Mouse (Mus musculus): ENCODE measurements at regions not wholly inside any gene's neighbourhood (a gene's known extent, or its start where the extent isn't known, plus 50 kb on each side); places are given as distances from the start of the nearest gene placed in this dataset.

DNA sequence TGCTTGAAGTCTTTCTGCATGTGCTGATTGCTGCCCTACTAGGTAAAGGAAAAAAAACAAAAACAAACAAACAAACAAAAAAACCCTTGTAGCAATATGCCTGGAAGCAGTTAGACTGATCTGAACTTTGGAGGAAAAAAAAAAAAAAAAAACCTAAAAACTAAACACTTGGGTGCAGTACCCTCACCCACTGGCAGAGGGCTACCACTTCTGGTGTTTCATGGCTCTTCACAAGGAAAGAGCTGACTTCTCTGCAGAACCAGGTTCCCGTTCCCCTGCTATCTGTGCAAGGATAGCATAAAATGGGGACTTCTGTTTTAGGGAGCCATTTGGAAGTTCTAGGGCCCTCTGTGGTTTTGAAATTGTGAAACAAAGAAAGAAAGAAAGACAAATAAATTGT is 52.2 kb upstream of the Otud4 start:
- no peaks in the 10 kb centered on the region for H3K4me1 ChIP-seq (ENCODE audit: control insufficient read depth, insufficient read depth, low read length)
- H3K27ac ChIP-seq (ENCODE audit: insufficient read depth, low read depth, low read length): no peak overlapping the region
- WGBS: 23% methylated on average over 1 of the region's 1 CpGs
- no peak overlapping the region for H3K4me3 ChIP-seq (ENCODE audit: insufficient read depth, low read depth, low read length)
- no peak for TF ChIP-seq POLR2A (IDR thresholded peaks at IDR 0.05; ENCODE audit: insufficient read depth, low read depth, low read length)
- TF ChIP-seq CTCF (IDR thresholded peaks at IDR 0.05; ENCODE audit: insufficient read depth, low read depth, low read length): no peak

DNA sequence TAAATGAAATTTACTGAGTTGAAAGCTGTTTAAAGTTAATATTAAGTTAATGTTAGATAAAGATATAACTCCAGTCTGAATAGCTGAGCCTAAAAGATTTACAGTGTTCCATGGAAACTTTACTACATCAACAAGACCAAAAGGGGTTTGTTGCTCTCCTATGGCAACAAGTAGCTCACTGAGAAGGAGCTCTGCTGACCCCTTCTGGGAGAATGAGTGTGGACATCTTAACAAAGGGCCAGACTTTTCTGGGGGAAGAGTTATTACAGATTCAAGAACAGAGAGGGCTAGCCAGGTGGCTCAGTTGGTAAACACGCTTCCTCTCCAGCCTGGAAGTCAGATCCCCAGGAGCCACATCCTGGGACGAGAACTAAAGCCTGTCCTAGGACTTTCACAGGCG is 54.5 kb upstream of the Otud4 start:
- no peak overlapping the region for H3K27ac ChIP-seq (ENCODE audit: insufficient read depth, low read depth, low read length)
- H3K4me3 ChIP-seq (ENCODE audit: insufficient read depth, low read depth, low read length): no peak overlapping the region
- no peak for TF ChIP-seq POLR2A (IDR thresholded peaks at IDR 0.05; ENCODE audit: insufficient read depth, low read depth, low read length)
- TF ChIP-seq CTCF (IDR thresholded peaks at IDR 0.05; ENCODE audit: insufficient read depth, low read depth, low read length): no peak
- no peaks in the 10 kb centered on the region for H3K4me1 ChIP-seq (ENCODE audit: control insufficient read depth, insufficient read depth, low read length)
- 23% methylated on average over 3 of the region's 3 CpGs for WGBS

DNA sequence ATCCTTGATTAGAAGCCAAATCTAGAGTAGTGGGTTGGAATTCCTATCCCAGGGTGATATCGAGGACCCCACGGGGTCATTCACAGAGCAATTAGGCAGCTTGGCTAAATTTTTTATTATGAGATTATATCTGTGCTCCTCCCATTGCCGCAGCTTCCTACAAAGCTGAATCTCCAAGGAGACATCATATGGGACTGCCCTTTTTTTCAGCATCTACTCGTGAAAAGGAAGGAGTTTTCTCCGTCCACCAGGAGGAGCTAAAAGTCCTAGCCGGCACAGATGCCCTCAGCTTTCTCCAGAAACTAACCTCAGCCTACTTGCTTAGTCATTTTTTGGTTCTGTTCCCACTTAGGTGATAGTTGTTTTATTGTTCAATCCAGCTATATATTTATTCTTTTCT is 56.1 kb upstream of the Otud4 start:
- no peaks in the 10 kb centered on the region for H3K4me1 ChIP-seq (ENCODE audit: control insufficient read depth, insufficient read depth, low read length)
- WGBS: 31% methylated on average over 6 of the region's 6 CpGs
- H3K4me3 ChIP-seq (ENCODE audit: insufficient read depth, low read depth, low read length): no peak overlapping the region
- no peak overlapping the region for H3K27ac ChIP-seq (ENCODE audit: insufficient read depth, low read depth, low read length)
- TF ChIP-seq CTCF (IDR thresholded peaks at IDR 0.05; ENCODE audit: insufficient read depth, low read depth, low read length) (no peak), POLR2A (IDR thresholded peaks at IDR 0.05; ENCODE audit: insufficient read depth, low read depth, low read length) (no peak)

DNA sequence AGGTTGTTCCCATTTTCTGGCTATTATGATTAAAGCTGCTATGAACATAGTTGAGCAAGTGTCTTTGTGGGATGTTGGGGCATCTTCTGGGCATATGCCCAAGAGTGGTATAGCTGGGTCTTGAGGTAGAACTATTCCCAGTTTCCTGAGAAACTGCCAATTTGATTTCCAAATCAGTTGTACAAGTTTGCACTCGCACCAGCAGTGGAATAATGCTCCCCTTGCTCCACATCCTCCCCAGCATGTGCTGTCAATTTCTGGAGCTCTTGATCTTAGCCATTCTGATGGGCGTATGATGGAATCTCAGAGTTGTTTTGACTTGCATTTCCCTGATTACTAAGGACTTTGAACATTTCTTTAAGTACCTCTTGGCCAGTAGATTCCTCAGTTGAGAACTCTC is 57.2 kb upstream of the Otud4 start:
- TF ChIP-seq CTCF (IDR thresholded peaks at IDR 0.05; ENCODE audit: insufficient read depth, low read depth, low read length): no peak
- TF ChIP-seq POLR2A (IDR thresholded peaks at IDR 0.05; ENCODE audit: insufficient read depth, low read depth, low read length): no peak
- Histone ChIP-seq H3K27ac (ENCODE audit: insufficient read depth, low read depth, low read length) (no peak overlapping the region), H3K4me1 (ENCODE audit: control insufficient read depth, insufficient read depth, low read length) (no peaks in the 10 kb centered on the region), H3K4me3 (ENCODE audit: insufficient read depth, low read depth, low read length) (no peak overlapping the region)
- WGBS: 85% methylated on average over 2 of the region's 2 CpGs

DNA sequence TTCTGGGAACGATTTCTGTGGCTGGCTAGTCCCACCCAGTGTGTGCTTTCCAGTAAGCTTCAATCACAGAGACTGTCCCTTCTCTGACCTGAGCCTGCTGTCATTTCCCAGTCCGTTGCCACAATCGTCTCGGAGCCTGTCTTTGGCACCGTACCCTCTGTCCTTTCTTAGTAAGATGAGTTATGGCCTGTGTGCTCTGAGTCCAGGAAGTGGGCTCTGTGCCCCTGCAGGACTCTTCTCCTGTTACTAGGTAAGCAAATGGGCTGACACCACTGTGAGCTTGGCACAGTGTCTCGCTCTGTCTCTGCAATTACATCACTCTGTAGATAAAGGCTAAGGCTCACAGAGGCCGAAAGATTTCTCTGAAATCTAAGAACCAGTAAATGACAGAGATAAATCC is 63.3 kb upstream of the Otud4 start:
- Histone ChIP-seq H3K4me3 (ENCODE audit: insufficient read depth, low read depth, low read length) (no peak overlapping the region), H3K27ac (ENCODE audit: insufficient read depth, low read depth, low read length) (no peak overlapping the region), H3K4me1 (ENCODE audit: control insufficient read depth, insufficient read depth, low read length) (no peaks in the 10 kb centered on the region)
- 75% methylated on average over 7 of the region's 7 CpGs for WGBS
- TF ChIP-seq POLR2A (IDR thresholded peaks at IDR 0.05; ENCODE audit: insufficient read depth, low read depth, low read length): no peak
- no peak for TF ChIP-seq CTCF (IDR thresholded peaks at IDR 0.05; ENCODE audit: insufficient read depth, low read depth, low read length)

DNA sequence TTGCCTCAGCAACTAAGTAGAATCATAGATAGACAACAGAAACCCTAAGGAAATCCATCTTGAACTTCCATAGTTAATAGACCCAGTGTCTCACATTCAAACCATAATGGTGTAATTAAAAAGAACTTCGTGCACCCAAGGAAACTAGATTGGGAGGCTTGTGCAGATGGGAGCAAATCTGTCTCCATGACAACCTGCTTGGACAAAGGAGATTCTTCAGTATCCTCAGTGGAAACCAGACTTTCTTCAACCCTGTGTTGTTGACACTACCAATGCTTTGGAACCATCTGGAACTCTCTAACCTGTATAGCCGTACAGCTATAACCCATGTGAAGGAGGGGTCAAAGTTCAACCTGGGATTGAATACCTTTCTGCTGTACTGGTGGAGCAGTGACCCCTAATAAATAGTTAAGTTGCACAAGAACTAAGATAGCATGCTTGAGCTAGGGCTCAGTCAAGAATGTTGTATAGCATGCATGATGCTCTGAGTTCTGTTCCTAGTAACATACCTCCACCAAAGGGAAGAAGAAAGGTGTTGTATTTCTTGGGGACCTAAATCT is 64.2 kb upstream of the Otud4 start:
- WGBS: 57% methylated on average over 2 of the region's 2 CpGs
- TF ChIP-seq CTCF (IDR thresholded peaks at IDR 0.05; ENCODE audit: insufficient read depth, low read depth, low read length): no peak
- no peak for TF ChIP-seq POLR2A (IDR thresholded peaks at IDR 0.05; ENCODE audit: insufficient read depth, low read depth, low read length)
- Histone ChIP-seq H3K27ac (ENCODE audit: insufficient read depth, low read depth, low read length) (no peak overlapping the region), H3K4me1 (ENCODE audit: control insufficient read depth, insufficient read depth, low read length) (no peaks in the 10 kb centered on the region), H3K4me3 (ENCODE audit: insufficient read depth, low read depth, low read length) (no peak overlapping the region)

DNA sequence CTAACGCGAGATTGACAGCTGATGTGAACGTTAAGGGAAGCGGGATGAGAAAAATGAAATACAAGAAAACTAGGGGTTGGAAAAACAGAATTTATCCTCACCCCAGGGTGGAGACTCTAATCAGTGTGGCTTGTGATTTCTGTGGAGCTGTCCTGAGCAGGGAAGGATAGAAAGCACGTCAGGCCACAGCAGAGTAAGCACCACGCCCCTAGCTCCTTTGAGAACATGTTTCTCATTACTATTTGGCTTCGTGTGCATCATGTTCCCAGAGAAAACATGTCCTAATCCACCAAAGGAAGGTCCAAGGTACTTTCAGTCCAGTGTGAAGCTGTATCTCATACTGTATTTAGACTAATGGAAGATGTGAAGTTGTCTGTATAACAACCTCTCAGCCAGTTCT is 65.9 kb upstream of the Otud4 start:
- 89% methylated on average over 7 of the region's 7 CpGs for whole genome bisulfite sequencing
- Histone ChIP-seq H3K27ac (ENCODE audit: insufficient read depth, low read depth, low read length) (no peak overlapping the region), H3K4me1 (ENCODE audit: control insufficient read depth, insufficient read depth, low read length) (no peaks in the 10 kb centered on the region), H3K4me3 (ENCODE audit: insufficient read depth, low read depth, low read length) (no peak overlapping the region)
- TF ChIP-seq POLR2A (IDR thresholded peaks at IDR 0.05; ENCODE audit: insufficient read depth, low read depth, low read length): no peak
- TF ChIP-seq CTCF (IDR thresholded peaks at IDR 0.05; ENCODE audit: insufficient read depth, low read depth, low read length): no peak

DNA sequence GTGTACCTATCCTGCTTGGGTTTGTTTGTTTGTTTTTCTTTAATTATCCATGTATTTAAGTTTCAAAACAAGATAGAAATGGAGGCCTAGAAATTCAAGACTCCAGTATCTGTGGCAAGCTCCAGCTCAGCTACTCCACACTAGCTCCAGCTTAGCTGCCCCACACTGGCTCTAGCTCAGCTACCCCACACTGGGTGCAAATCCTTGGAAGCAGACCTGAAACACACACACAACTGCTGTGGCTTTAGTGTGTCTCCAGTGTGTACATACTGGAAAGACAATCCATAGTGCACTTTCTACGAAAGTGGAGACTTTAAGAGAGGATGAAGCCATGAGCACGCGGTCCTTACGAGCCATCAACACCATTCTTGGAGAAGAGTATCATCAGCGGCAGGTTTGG is 66.9 kb upstream of the Otud4 start:
- H3K27ac ChIP-seq (ENCODE audit: insufficient read depth, low read depth, low read length): no peak overlapping the region
- 99% methylated on average over 5 of the region's 5 CpGs for WGBS
- no peaks in the 10 kb centered on the region for H3K4me1 ChIP-seq (ENCODE audit: control insufficient read depth, insufficient read depth, low read length)
- no peak overlapping the region for H3K4me3 ChIP-seq (ENCODE audit: insufficient read depth, low read depth, low read length)
- TF ChIP-seq POLR2A (IDR thresholded peaks at IDR 0.05; ENCODE audit: insufficient read depth, low read depth, low read length): no peak
- no peak for TF ChIP-seq CTCF (IDR thresholded peaks at IDR 0.05; ENCODE audit: insufficient read depth, low read depth, low read length)

DNA sequence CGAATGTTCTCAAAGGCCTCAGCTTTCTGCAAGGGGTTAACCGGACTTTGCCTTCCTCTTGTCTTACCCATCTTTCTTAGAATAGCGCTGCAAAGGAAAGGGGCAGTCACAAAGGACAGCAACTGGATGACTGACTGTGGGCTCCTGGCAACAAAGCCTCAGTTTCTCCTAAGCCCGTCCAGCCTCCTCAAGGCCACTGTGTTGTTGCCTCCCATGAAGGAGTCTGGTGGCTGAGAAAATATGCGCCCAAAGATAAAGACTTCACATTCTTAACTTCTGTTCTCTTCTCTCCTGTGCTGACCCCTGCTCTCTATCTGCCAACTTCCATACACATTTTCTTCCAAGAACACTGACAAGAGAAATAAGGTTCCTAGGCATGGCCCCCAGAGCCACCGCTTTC is 76.3 kb upstream of the Otud4 start:
- H3K4me1 ChIP-seq (ENCODE audit: control insufficient read depth, insufficient read depth, low read length): peaks cover 3% of the 10 kb centered on the region
- no peak for TF ChIP-seq POLR2A (IDR thresholded peaks at IDR 0.05; ENCODE audit: insufficient read depth, low read depth, low read length)
- H3K4me3 ChIP-seq (ENCODE audit: insufficient read depth, low read depth, low read length): no peak overlapping the region
- 87% methylated on average over 6 of the region's 6 CpGs for WGBS
- no peak overlapping the region for H3K27ac ChIP-seq (ENCODE audit: insufficient read depth, low read depth, low read length)

DNA sequence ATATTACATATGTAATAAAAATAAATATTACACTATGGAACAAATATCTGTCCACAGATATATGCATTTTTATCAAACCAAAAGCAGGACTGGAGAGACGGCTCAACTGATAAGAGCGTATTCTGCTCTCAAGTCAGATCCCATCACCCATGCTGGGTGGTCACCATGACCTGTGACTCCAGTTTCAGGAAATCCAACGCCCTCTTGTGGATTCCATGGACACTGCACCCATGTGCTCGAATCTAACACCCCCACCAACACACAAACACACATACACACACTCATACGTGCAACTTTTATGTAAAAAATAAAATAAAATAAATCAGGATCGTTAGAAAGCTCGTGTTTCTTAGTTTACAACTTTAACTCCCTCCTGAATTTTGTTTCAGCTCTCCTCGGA is 76.7 kb upstream of the Otud4 start:
- H3K4me1 ChIP-seq (ENCODE audit: control insufficient read depth, insufficient read depth, low read length): peaks cover 3% of the 10 kb centered on the region
- no peak overlapping the region for H3K27ac ChIP-seq (ENCODE audit: insufficient read depth, low read depth, low read length)
- WGBS: 82% methylated on average over 8 of the region's 8 CpGs
- H3K4me3 ChIP-seq (ENCODE audit: insufficient read depth, low read depth, low read length): no peak overlapping the region
- TF ChIP-seq CTCF (IDR thresholded peaks at IDR 0.05; ENCODE audit: insufficient read depth, low read depth, low read length) (no peak), POLR2A (IDR thresholded peaks at IDR 0.05; ENCODE audit: insufficient read depth, low read depth, low read length) (no peak)

Data from olfactory bulb, adult 2 months (tissue).